8 mouse cellular contexts compared by ENCODE assay signal in genomic region chr7:44589149-44589548, GRCm38 (mm10). TPM values are rescaled to one million over a fixed set of nuclear protein-coding genes. Genes with fewer than 3 reads are reported as not detected.
DNase-seq lines count a peak whose midpoint lies in the region; ATAC-seq and TF ChIP-seq lines count a peak whose summit lies in the region.

No protein-coding gene starts in this region.

- ATAC-seq in limb, embryonic 14.5 days (ENCODE audit: low FRiP score, low read depth), result peak; percentile 56
- peak; percentile 24 for ATAC-seq in midbrain, embryonic 15.5 days (replicated peaks)

- DNase-seq in thymus, adult 18-20 months, result peak; percentile 28 to 31
- DNase-seq in thymus, postnatal 10 days (ENCODE audit: low spot score in 2 of 2), result no peak
- peak; percentile 87 for DNase-seq in embryo, embryonic 10 days (ENCODE audit: low spot score)
- peak; percentile 70 to 80 for DNase-seq in heart, adult 2 months
- DNase-seq in kidney, adult 2 months, result peak; percentile 95
- peak; percentile 67 for DNase-seq in limb, embryonic 14.5 days (ENCODE audit: low spot score)
- peak; percentile 76 for DNase-seq in splenic B cell, adult 2 months (ENCODE audit: low read depth, low spot score)

- H3K27me3 ChIP-seq in heart, adult 2 months (ENCODE audit: control insufficient read depth, insufficient read depth, low read length), result peaks cover 14% of the 10 kb centered on the region
- no peaks in the 10 kb centered on the region for H3K27me3 ChIP-seq in kidney, adult 2 months (replicated peaks; ENCODE audit: control insufficient read depth, insufficient read depth, low read length)
- peaks cover 86% of the 10 kb centered on the region for H3K27me3 ChIP-seq in limb, embryonic 14.5 days (ENCODE audit: control insufficient read depth, insufficient read depth, low read length)
- peaks cover 13% of the 10 kb centered on the region for H3K27me3 ChIP-seq in midbrain, embryonic 15.5 days (replicated peaks)
- 0 out of 2 replicates have a peak, but pooled peaks cover 2% of the 10 kb centered on the region for H3K27me3 ChIP-seq in splenic B cell, adult 2 months (ENCODE audit: control insufficient read depth, insufficient read depth, low read length, poor library complexity, severe bottlenecking)

- H3K9me3 ChIP-seq in limb, embryonic 14.5 days (ENCODE audit: control insufficient read depth, low read length), result no peaks in the 10 kb centered on the region
- H3K9me3 ChIP-seq in midbrain, embryonic 15.5 days, result no peaks in the 10 kb centered on the region

- no peaks in the 10 kb centered on the region for H3K36me3 ChIP-seq in heart, adult 2 months (ENCODE audit: control insufficient read depth, insufficient read depth, low read length)
- no peaks in the 10 kb centered on the region for H3K36me3 ChIP-seq in kidney, adult 2 months (ENCODE audit: control insufficient read depth, insufficient read depth, low read length)
- no peaks in the 10 kb centered on the region for H3K36me3 ChIP-seq in limb, embryonic 14.5 days (ENCODE audit: control insufficient read depth, insufficient read depth, low read length)
- H3K36me3 ChIP-seq in midbrain, embryonic 15.5 days (replicated peaks), result no peaks in the 10 kb centered on the region
- H3K36me3 ChIP-seq in splenic B cell, adult 2 months (ENCODE audit: control insufficient read depth, insufficient read depth, low read length, poor library complexity, severe bottlenecking), result 0 out of 2 replicates have a peak, but pooled peaks cover 1% of the 10 kb centered on the region

- peaks cover 1% of the 10 kb centered on the region; the same call in 1 of the 2 replicates for H3K4me1 ChIP-seq in heart, adult 2 months (ENCODE audit: control insufficient read depth, insufficient read depth, low read length)
- H3K4me1 ChIP-seq in kidney, adult 2 months (ENCODE audit: control insufficient read depth, insufficient read depth, low read length), result peaks cover 7% of the 10 kb centered on the region; the same call in 1 of the 2 replicates
- H3K4me1 ChIP-seq in limb, embryonic 14.5 days (ENCODE audit: control insufficient read depth, insufficient read depth, low read length), result peaks cover 18% of the 10 kb centered on the region; the same call in 1 of the 2 replicates
- H3K4me1 ChIP-seq in midbrain, embryonic 15.5 days, result peaks cover 66% of the 10 kb centered on the region

- H3K4me2 ChIP-seq in limb, embryonic 14.5 days (replicated peaks; ENCODE audit: low read depth, low read length, severe bottlenecking), result peak overlapping the region; percentile 99
- peak overlapping the region; percentile 97 for H3K4me2 ChIP-seq in midbrain, embryonic 15.5 days

- no peak for TF ChIP-seq EP300 in heart, adult 2 months (IDR thresholded peaks at IDR 0.05; ENCODE audit: insufficient read depth, low read depth, low read length)

- H3K4me3 ChIP-seq in heart, adult 2 months, result peak overlapping the region; percentile 43
- H3K4me3 ChIP-seq in kidney, adult 2 months (ENCODE audit: insufficient read depth, low read depth, low read length), result peak overlapping the region; percentile 49
- H3K4me3 ChIP-seq in limb, embryonic 14.5 days (replicated peaks; ENCODE audit: low read length), result peak overlapping the region; percentile 47
- peak overlapping the region; percentile 75 for H3K4me3 ChIP-seq in midbrain, embryonic 15.5 days

- no peak for TF ChIP-seq POLR2A in heart, adult 2 months (IDR thresholded peaks at IDR 0.05; ENCODE audit: insufficient read depth, low read depth, low read length)
- TF ChIP-seq POLR2A in kidney, adult 2 months (IDR thresholded peaks at IDR 0.05; ENCODE audit: low read depth, low read length), result no peak
- TF ChIP-seq POLR2A in limb, embryonic 14.5 days (IDR thresholded peaks at IDR 0.05; ENCODE audit: borderline replicate concordance, extremely low read depth, insufficient read depth, insufficient read length), result no peak

- no peak for TF ChIP-seq CTCF in heart, adult 2 months (IDR thresholded peaks at IDR 0.05)
- no peak for TF ChIP-seq CTCF in kidney, adult 2 months (conservative IDR thresholded peaks at IDR 0.05; ENCODE audit: insufficient read depth, insufficient read length, low read depth, low read length)

- intact Hi-C loops in heart, adult 2 months (cut with DNase I), result no loop called here

- no peak overlapping the region for H3K27ac ChIP-seq in heart, adult 2 months
- no peak overlapping the region for H3K27ac ChIP-seq in kidney, adult 2 months (ENCODE audit: insufficient read depth, low read depth, low read length)
- H3K27ac ChIP-seq in limb, embryonic 14.5 days (replicated peaks; ENCODE audit: low read depth, low read length), result no peak overlapping the region
- H3K27ac ChIP-seq in midbrain, embryonic 15.5 days, result peak overlapping the region; percentile 40

- H3K79me2 ChIP-seq in heart, adult 2 months (replicated peaks; ENCODE audit: control insufficient read depth, insufficient read depth, low read length), result no peaks in the 10 kb centered on the region

- 0% methylated on average over 33 of the region's 33 CpGs for WGBS in heart, adult 2 months
- under 1% methylated on average over 33 of the region's 33 CpGs for WGBS in kidney, adult 2 months
- WGBS in limb, embryonic 14.5 days, result 0% methylated on average over 16 of the region's 33 CpGs
- WGBS in midbrain, embryonic 15.5 days, result 0% methylated on average over 32 of the region's 33 CpGs

- H3K9ac ChIP-seq in heart, adult 2 months (ENCODE audit: low read depth, low read length), result no peak overlapping the region
- H3K9ac ChIP-seq in limb, embryonic 14.5 days (ENCODE audit: low read depth, low read length, severe bottlenecking), result peak overlapping the region; percentile 31
- peak overlapping the region; percentile 40 for H3K9ac ChIP-seq in midbrain, embryonic 15.5 days

RNA-seq across cellular contexts. Expression of gene Kcnc3, which starts 1.3 kb away (rescaled TPM):
- total RNA-seq in heart, adult 2 months (2021), result 1 to 10 TPM; 2.2 to 2.9 TPM
- 1.3 and 3.0 TPM in 2 replicates for polyA plus RNA-seq in heart, adult 2 months (2012; rRNA removed)
- 19.1 and 20.6 TPM in 2 replicates for polyA plus RNA-seq in kidney, adult 2 months (2012; rRNA removed)
- polyA plus RNA-seq in limb, embryonic 14.5 days (2012; rRNA removed), result 2.7 and 3.8 TPM in 2 replicates
- polyA plus RNA-seq in limb, embryonic 14.5 days (2014; fragmentation: Nextera tagmentation; extraction: Ambion mirVana), result 0.23 and 0.29 TPM in 2 replicates
- 5.8 and 8.0 TPM in 2 replicates for polyA plus RNA-seq in midbrain, embryonic 15.5 days (2015; fragmentation: Nextera tagmentation; extraction: Ambion mirVana)

RNA-seq across cellular contexts. Expression of gene Napsa, which starts 17.0 kb away (rescaled TPM):
- total RNA-seq in heart, adult 2 months (2021), result 1 to 10 TPM in 1 of 2 experiments, under 1 TPM in 1; 0.76 to 1.3 TPM
- polyA plus RNA-seq in heart, adult 2 months (2012; rRNA removed), result 1.8 and 4.7 TPM in 2 replicates
- 4,402 and 6,941 TPM in 2 replicates for polyA plus RNA-seq in kidney, adult 2 months (2012; rRNA removed)
- polyA plus RNA-seq in limb, embryonic 14.5 days (2012; rRNA removed), result 1.4 and 1.5 TPM in 2 replicates
- 2.2 and 2.3 TPM in 2 replicates for polyA plus RNA-seq in limb, embryonic 14.5 days (2014; fragmentation: Nextera tagmentation; extraction: Ambion mirVana)
- 1.1 and 1.4 TPM in 2 replicates for polyA plus RNA-seq in midbrain, embryonic 15.5 days (2015; fragmentation: Nextera tagmentation; extraction: Ambion mirVana)

RNA-seq across cellular contexts. Expression of gene Nr1h2, which starts 35.4 kb away (rescaled TPM):
- 10 to 100 TPM; 49.7 to 53.7 TPM for total RNA-seq in heart, adult 2 months (2021)
- 65.7 and 84.8 TPM in 2 replicates for polyA plus RNA-seq in heart, adult 2 months (2012; rRNA removed)
- polyA plus RNA-seq in kidney, adult 2 months (2012; rRNA removed), result 136 and 159 TPM in 2 replicates
- polyA plus RNA-seq in limb, embryonic 14.5 days (2012; rRNA removed), result 88.9 and 117 TPM in 2 replicates
- polyA plus RNA-seq in limb, embryonic 14.5 days (2014; fragmentation: Nextera tagmentation; extraction: Ambion mirVana), result 63.8 and 75.9 TPM in 2 replicates
- 61.1 and 66.6 TPM in 2 replicates for polyA plus RNA-seq in midbrain, embryonic 15.5 days (2015; fragmentation: Nextera tagmentation; extraction: Ambion mirVana)

RNA-seq across cellular contexts. Expression of gene Pold1, which starts 40.5 kb away (rescaled TPM):
- 10 to 100 TPM; 10.8 to 11.7 TPM for total RNA-seq in heart, adult 2 months (2021)
- polyA plus RNA-seq in heart, adult 2 months (2012; rRNA removed), result 12.9 and 15.5 TPM in 2 replicates
- 12.7 and 14.2 TPM in 2 replicates for polyA plus RNA-seq in kidney, adult 2 months (2012; rRNA removed)
- 102 and 133 TPM in 2 replicates for polyA plus RNA-seq in limb, embryonic 14.5 days (2012; rRNA removed)
- polyA plus RNA-seq in limb, embryonic 14.5 days (2014; fragmentation: Nextera tagmentation; extraction: Ambion mirVana), result 62.1 and 63.1 TPM in 2 replicates
- polyA plus RNA-seq in midbrain, embryonic 15.5 days (2015; fragmentation: Nextera tagmentation; extraction: Ambion mirVana), result 23.8 and 25.3 TPM in 2 replicates

RNA-seq across cellular contexts. Expression of gene Spib, which starts 57.3 kb away (rescaled TPM):
- total RNA-seq in heart, adult 2 months (2021), result under 1 TPM; 0.31 to 0.75 TPM
- 0.88 and 3.1 TPM in 2 replicates for polyA plus RNA-seq in heart, adult 2 months (2012; rRNA removed)
- polyA plus RNA-seq in kidney, adult 2 months (2012; rRNA removed), result 0.88 and 8.3 TPM in 2 replicates
- polyA plus RNA-seq in limb, embryonic 14.5 days (2012; rRNA removed), result 1.1 and 1.5 TPM in 2 replicates
- polyA plus RNA-seq in limb, embryonic 14.5 days (2014; fragmentation: Nextera tagmentation; extraction: Ambion mirVana), result 0.43 and 0.59 TPM in 2 replicates
- polyA plus RNA-seq in midbrain, embryonic 15.5 days (2015; fragmentation: Nextera tagmentation; extraction: Ambion mirVana), result 0.05 TPM in 1 of 2 replicates, not detected in the other

Comparison
In these comparisons a context has a peak if more than half of its experiments do, and no peak if none do; other contexts are left out.
1. DNase-seq: peak in thymus, adult 18-20 months (2 of 2), embryo, embryonic 10 days (single experiment), heart, adult 2 months (2 of 2), kidney, adult 2 months (single experiment), limb, embryonic 14.5 days (single experiment) and splenic B cell, adult 2 months (single experiment); none in thymus, postnatal 10 days (0 of 2).
2. RNA of gene Napsa, which starts 17.0 kb away (polyA plus RNA-seq): 4,402 to 6,941 TPM in kidney, adult 2 months; 1.8 to 4.7 TPM in heart, adult 2 months, 1.4 to 2.3 TPM in limb, embryonic 14.5 days and 1.1 to 1.4 TPM in midbrain, embryonic 15.5 days; every median in the first group is over 100 times any median in the second.
3. Peak in every context shown above with its lines, with median percentiles within 50 percentile points of each other: H3K4me3 ChIP-seq.